Mouse (Mus musculus): ENCODE results near the gene Spats1. TPM values are rescaled to one million over a fixed set of nuclear protein-coding genes. Genes with fewer than 3 reads are reported as not detected.

Gene Spats1
- polyA plus RNA-seq, 2 experiments = 0.06 TPM

DNA sequence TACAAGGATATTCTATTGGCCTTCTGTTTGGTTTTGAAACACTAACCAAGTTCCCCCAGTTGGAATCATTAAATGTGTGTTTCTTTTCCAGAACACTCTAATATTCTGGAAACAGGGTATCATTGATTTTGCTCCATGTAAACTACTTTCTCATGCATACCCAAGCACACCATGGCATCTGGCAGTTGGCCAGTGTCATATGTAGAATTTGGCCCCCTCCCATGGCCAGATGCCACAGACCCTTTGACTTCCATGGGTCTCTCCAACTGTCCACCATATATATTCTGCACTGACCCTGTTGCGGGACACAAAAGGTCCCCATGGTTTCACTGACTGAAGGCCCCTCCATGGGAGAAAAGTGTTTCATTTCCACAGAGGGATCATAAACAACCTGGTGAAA, 22.9 kb downstream of the Spats1 start:
- Histone ChIP-seq H3K9me3 (ENCODE audit: control insufficient read depth, low read length) (no peaks in the 10 kb centered on the region), H3K36me3 (replicated peaks; ENCODE audit: control insufficient read depth, insufficient read depth, low read depth) (no peaks in the 10 kb centered on the region), H3K9ac (replicated peaks) (no peak overlapping the region), H3K27ac (no peak overlapping the region), H3K4me1 (replicated peaks; ENCODE audit: control insufficient read depth in 2 of 2, insufficient read depth in 2 of 2, low read length in 1 of 2) (no peaks in the 10 kb centered on the region), H3K27me3 (ENCODE audit: control insufficient read depth, insufficient read depth, low read length) (no peaks in the 10 kb centered on the region), H3K4me2 (ENCODE audit: low read depth) (no peak overlapping the region), H3K4me3 (ENCODE audit: insufficient read depth in 1 of 2, low read depth in 2 of 2, low read length in 2 of 2) (no peak overlapping the region)
- ATAC-seq (ENCODE audit: insufficient read depth) (no peak), DNase-seq (ENCODE audit: low read depth in 3 of 3, low spot score in 3 of 3) (no peak)
- no peak for TF ChIP-seq CTCF (IDR thresholded peaks at IDR 0.05; ENCODE audit: low read depth)
- TF ChIP-seq EP300 (IDR thresholded peaks at IDR 0.05; ENCODE audit: low read depth) = no peak
- WGBS (ENCODE audit: insufficient replicate concordance) = 85% methylated on average over 1 of the region's 1 CpGs

- no peak for TF ChIP-seq CTCF (IDR thresholded peaks at IDR 0.05; ENCODE audit: low read depth)
- TF ChIP-seq EP300 (IDR thresholded peaks at IDR 0.05; ENCODE audit: low read depth) = no peak
- H3K9me3 ChIP-seq (ENCODE audit: control insufficient read depth, low read length) = no peaks in the 10 kb centered on the region
- H3K36me3 ChIP-seq (replicated peaks; ENCODE audit: control insufficient read depth, insufficient read depth, low read depth) = no peaks in the 10 kb centered on the region
- no peak overlapping the region for H3K9ac ChIP-seq (replicated peaks)
- no peak overlapping the region for H3K4me2 ChIP-seq (ENCODE audit: low read depth)
- 43% methylated on average over 6 of the region's 6 CpGs for WGBS (ENCODE audit: insufficient replicate concordance)
- no peak overlapping the region for H3K27ac ChIP-seq
- H3K4me1 ChIP-seq (replicated peaks; ENCODE audit: control insufficient read depth in 2 of 2, insufficient read depth in 2 of 2, low read length in 1 of 2) = no peaks in the 10 kb centered on the region
- no peak for DNase-seq (ENCODE audit: low read depth in 3 of 3, low spot score in 3 of 3)
- no peaks in the 10 kb centered on the region for H3K27me3 ChIP-seq (ENCODE audit: control insufficient read depth, insufficient read depth, low read length)
- no peak overlapping the region for H3K4me3 ChIP-seq (ENCODE audit: insufficient read depth in 1 of 2, low read depth in 2 of 2, low read length in 2 of 2)
- ATAC-seq (ENCODE audit: insufficient read depth) = no peak
Measured at GRCm38 (mm10) chr17:45450153-45450552, 25.1 kb downstream of the Spats1 start.

GRCm38 (mm10) chr17:45449586-45449985, 25.6 kb downstream of the Spats1 start:
- ATAC-seq (ENCODE audit: insufficient read depth) = no peak

GRCm38 (mm10) chr17:45447063-45447462, 28.2 kb downstream of the Spats1 start:
- Histone ChIP-seq H3K36me3 (replicated peaks; ENCODE audit: control insufficient read depth, insufficient read depth, low read depth) (no peaks in the 10 kb centered on the region), H3K9ac (replicated peaks) (no peak overlapping the region), H3K4me2 (ENCODE audit: low read depth) (no peak overlapping the region), H3K4me1 (replicated peaks; ENCODE audit: control insufficient read depth in 2 of 2, insufficient read depth in 2 of 2, low read length in 1 of 2) (no peaks in the 10 kb centered on the region), H3K27me3 (ENCODE audit: control insufficient read depth, insufficient read depth, low read length) (no peaks in the 10 kb centered on the region), H3K27ac (no peak overlapping the region), H3K4me3 (ENCODE audit: insufficient read depth in 1 of 2, low read depth in 2 of 2, low read length in 2 of 2) (no peak overlapping the region), H3K9me3 (ENCODE audit: control insufficient read depth, low read length) (no peaks in the 10 kb centered on the region)
- DNase-seq (ENCODE audit: low read depth in 3 of 3, low spot score in 3 of 3) = no peak
- no peak for ATAC-seq (ENCODE audit: insufficient read depth)
- 53% methylated on average over 2 of the region's 2 CpGs for WGBS (ENCODE audit: insufficient replicate concordance)
- no peak for TF ChIP-seq EP300 (IDR thresholded peaks at IDR 0.05; ENCODE audit: low read depth)
- no peak for TF ChIP-seq CTCF (IDR thresholded peaks at IDR 0.05; ENCODE audit: low read depth)

More at GRCm38 (mm10) chr17:45449586-45449985, 25.6 kb downstream of the Spats1 start:
- Histone ChIP-seq H3K9me3 (ENCODE audit: control insufficient read depth, low read length) (no peaks in the 10 kb centered on the region), H3K4me3 (ENCODE audit: insufficient read depth in 1 of 2, low read depth in 2 of 2, low read length in 2 of 2) (no peak overlapping the region), H3K27me3 (ENCODE audit: control insufficient read depth, insufficient read depth, low read length) (no peaks in the 10 kb centered on the region), H3K9ac (replicated peaks) (no peak overlapping the region), H3K4me1 (replicated peaks; ENCODE audit: control insufficient read depth in 2 of 2, insufficient read depth in 2 of 2, low read length in 1 of 2) (no peaks in the 10 kb centered on the region), H3K36me3 (replicated peaks; ENCODE audit: control insufficient read depth, insufficient read depth, low read depth) (no peaks in the 10 kb centered on the region), H3K4me2 (ENCODE audit: low read depth) (no peak overlapping the region), H3K27ac (no peak overlapping the region)
- TF ChIP-seq EP300 (IDR thresholded peaks at IDR 0.05; ENCODE audit: low read depth) (no peak), CTCF (IDR thresholded peaks at IDR 0.05; ENCODE audit: low read depth) (no peak)
- DNase-seq (ENCODE audit: low read depth in 3 of 3, low spot score in 3 of 3) = no peak
- 79% methylated on average over 8 of the region's 8 CpGs for WGBS (ENCODE audit: insufficient replicate concordance)

GRCm38 (mm10) chr17:45445923-45446322, 29.3 kb downstream of the Spats1 start:
- Histone ChIP-seq H3K9ac (replicated peaks) (no peak overlapping the region), H3K9me3 (ENCODE audit: control insufficient read depth, low read length) (no peaks in the 10 kb centered on the region), H3K4me3 (ENCODE audit: insufficient read depth in 1 of 2, low read depth in 2 of 2, low read length in 2 of 2) (no peak overlapping the region), H3K4me1 (replicated peaks; ENCODE audit: control insufficient read depth in 2 of 2, insufficient read depth in 2 of 2, low read length in 1 of 2) (no peaks in the 10 kb centered on the region), H3K4me2 (ENCODE audit: low read depth) (no peak overlapping the region), H3K27ac (no peak overlapping the region), H3K27me3 (ENCODE audit: control insufficient read depth, insufficient read depth, low read length) (no peaks in the 10 kb centered on the region), H3K36me3 (replicated peaks; ENCODE audit: control insufficient read depth, insufficient read depth, low read depth) (no peaks in the 10 kb centered on the region)
- TF ChIP-seq CTCF (IDR thresholded peaks at IDR 0.05; ENCODE audit: low read depth) (no peak), EP300 (IDR thresholded peaks at IDR 0.05; ENCODE audit: low read depth) (no peak)
- no peak for ATAC-seq (ENCODE audit: insufficient read depth)
- 62% methylated on average over 4 of the region's 4 CpGs for WGBS (ENCODE audit: insufficient replicate concordance)
- DNase-seq (ENCODE audit: low read depth in 3 of 3, low spot score in 3 of 3) = no peak
